ENCODE assay signal across 15 mouse cellular contexts in the genomic region with DNA sequence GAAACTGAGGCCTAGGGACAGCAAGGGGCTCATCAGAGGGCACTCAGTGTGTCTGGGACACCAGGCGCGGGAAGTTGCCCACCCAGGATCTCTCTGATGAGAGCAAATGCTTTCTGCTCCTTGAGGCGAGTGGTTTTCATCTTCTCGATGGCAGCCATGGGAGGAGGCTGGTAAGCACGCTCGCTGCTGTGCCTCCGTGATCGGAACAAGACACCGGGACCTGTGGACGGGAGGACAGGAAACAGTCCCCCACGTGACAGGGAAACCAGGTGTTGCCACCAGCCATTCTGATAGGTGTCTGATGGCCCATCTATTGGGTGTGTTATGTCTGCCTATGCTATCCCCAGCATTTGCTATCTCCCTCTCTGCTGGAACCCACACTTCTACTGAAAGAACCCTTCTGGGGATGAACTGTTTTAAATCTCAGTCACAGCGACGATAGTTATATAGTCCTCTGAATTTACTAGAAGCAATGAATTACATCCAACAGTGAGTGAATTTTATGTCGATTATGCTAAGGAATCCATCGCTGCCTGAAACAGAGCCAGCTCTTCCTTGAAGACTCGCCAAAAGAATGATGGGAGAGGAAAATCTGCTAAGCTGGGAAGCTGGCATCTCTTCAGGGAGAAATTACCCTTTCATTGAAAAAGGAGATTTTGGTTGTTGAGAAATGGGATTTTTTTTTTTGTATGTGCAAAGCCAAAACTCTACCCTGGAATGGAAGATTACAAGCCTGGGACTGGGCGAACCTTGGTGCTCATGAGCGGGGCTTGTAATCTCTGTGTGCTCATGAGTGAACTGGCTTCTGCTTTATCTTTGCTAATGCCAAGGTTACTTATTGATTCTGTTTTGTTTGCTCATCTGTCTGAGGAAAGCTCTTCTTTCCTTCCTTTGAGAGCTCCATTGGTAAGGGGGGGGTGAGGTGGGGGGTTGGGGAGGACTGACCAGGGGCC. TPM values are rescaled to one million over a fixed set of nuclear protein-coding genes. Genes with fewer than 3 reads are reported as not detected.
A peak's percentile ranks its signal among the peaks of the same experiment; 100 is the strongest.
DNase-seq lines count a peak whose midpoint lies in the region; ATAC-seq and TF ChIP-seq lines count a peak whose summit lies in the region.
"Had no signal": no experiment of that assay in that cellular context is flagged by ENCODE, and none has a peak within 500 bp of the region (broad histone marks: within the 10 kb centered on the region; RNA-seq: fewer than 3 reads in every experiment).

No protein-coding gene starts in this region.

- peaks cover 19% of the 10 kb centered on the region for H3K27me3 ChIP-seq in midbrain, embryonic 10.5 days (ENCODE audit: low read depth, poor library complexity, severe bottlenecking)
- no peaks in the 10 kb centered on the region for H3K27me3 ChIP-seq in midbrain, embryonic 15.5 days (replicated peaks)
- H3K27me3 ChIP-seq: embryonic facial prominence, embryonic 15.5 days; intestine, embryonic 15.5 days had no signal

- 87% methylated on average over 18 of the region's 18 CpGs for WGBS in midbrain, embryonic 10.5 days
- 86% methylated on average over 18 of the region's 18 CpGs for WGBS in midbrain, embryonic 15.5 days
- 77% methylated on average over 18 of the region's 18 CpGs for WGBS in lung, adult 2 months

- H3K4me1 ChIP-seq in midbrain, embryonic 10.5 days, result peaks cover 11% of the 10 kb centered on the region
- no peaks in the 10 kb centered on the region for H3K4me1 ChIP-seq in midbrain, embryonic 15.5 days
- H3K4me1 ChIP-seq in lung, adult 2 months (ENCODE audit: control insufficient read depth, insufficient read depth, low read length), result no peaks in the 10 kb centered on the region
- H3K4me1 ChIP-seq: embryonic facial prominence, embryonic 15.5 days had no signal

- no peak for ATAC-seq in midbrain, embryonic 15.5 days (replicated peaks)

- H3K36me3 ChIP-seq in midbrain, embryonic 10.5 days, result no peaks in the 10 kb centered on the region
- H3K36me3 ChIP-seq in midbrain, embryonic 15.5 days (replicated peaks), result no peaks in the 10 kb centered on the region
- H3K36me3 ChIP-seq: embryonic facial prominence, embryonic 15.5 days; intestine, embryonic 15.5 days had no signal

- H3K27ac ChIP-seq in midbrain, embryonic 10.5 days (replicated peaks), result peak overlapping the region; percentile 13; the same call in 1 of the 2 replicates
- H3K27ac ChIP-seq in midbrain, embryonic 15.5 days, result no peak overlapping the region
- H3K27ac ChIP-seq: embryonic facial prominence, embryonic 15.5 days; intestine, embryonic 15.5 days had no signal

- peak; percentile 35 to 43 for DNase-seq in adrenal gland, postnatal 36 days
- DNase-seq in adrenal gland, adult 8-10 months, result no peak
- DNase-seq in midbrain, embryonic 10.5 days (ENCODE audit: low spot score), result no peak
- DNase-seq in layer of hippocampus, adult 9-11 months, result peak; percentile 19
- DNase-seq in telencephalon, adult 2 months (ENCODE audit: low read depth, low spot score), result peak; percentile 59
- DNase-seq in spleen, postnatal 14 days (ENCODE audit: low spot score in 2 of 2), result no peak
- no peak for DNase-seq in lung, adult 2 months
- DNase-seq: adrenal gland, postnatal 25 days; cerebellum, adult 8-10 months; gastrocnemius, postnatal 14 days; heart, postnatal 10 days; kidney, postnatal 36 days had no signal

- no peak overlapping the region for H3K9ac ChIP-seq in midbrain, embryonic 15.5 days
- H3K9ac ChIP-seq: embryonic facial prominence, embryonic 15.5 days; intestine, embryonic 15.5 days had no signal

- no peak overlapping the region for H3K4me2 ChIP-seq in midbrain, embryonic 15.5 days
- H3K4me2 ChIP-seq: embryonic facial prominence, embryonic 15.5 days; intestine, embryonic 15.5 days had no signal

- no peak overlapping the region for H3K4me3 ChIP-seq in midbrain, embryonic 10.5 days
- no peak overlapping the region for H3K4me3 ChIP-seq in midbrain, embryonic 15.5 days
- no peak overlapping the region for H3K4me3 ChIP-seq in lung, adult 2 months (replicated peaks; ENCODE audit: extremely low read depth, low read depth, low read length)
- H3K4me3 ChIP-seq: embryonic facial prominence, embryonic 15.5 days; intestine, embryonic 15.5 days had no signal

- no peak for TF ChIP-seq POLR2A in lung, adult 2 months (IDR thresholded peaks at IDR 0.05; ENCODE audit: borderline replicate concordance, extremely low read depth, low read depth, low read length)

- no peak for TF ChIP-seq CTCF in lung, adult 2 months (IDR thresholded peaks at IDR 0.05; ENCODE audit: insufficient read depth, low read length)

- no peaks in the 10 kb centered on the region for H3K9me3 ChIP-seq in midbrain, embryonic 10.5 days (replicated peaks)
- no peaks in the 10 kb centered on the region for H3K9me3 ChIP-seq in midbrain, embryonic 15.5 days
- H3K9me3 ChIP-seq: embryonic facial prominence, embryonic 15.5 days; intestine, embryonic 15.5 days had no signal

RNA-seq across cellular contexts. Expression of a gene that starts 26.3 kb away (rescaled TPM):
- 100 to 1,000 TPM; 125 to 176 TPM for total RNA-seq in adrenal gland, postnatal 36 days (2021)
- total RNA-seq in adrenal gland, adult 8-10 months (2022), result 100 to 1,000 TPM; 142 to 228 (median 186) TPM
- polyA plus RNA-seq in midbrain, embryonic 10.5 days (2016; fragmentation: Nextera tagmentation; extraction: Ambion mirVana), result 171 and 194 TPM in 2 replicates
- polyA plus RNA-seq in midbrain, embryonic 15.5 days (2015; fragmentation: Nextera tagmentation; extraction: Ambion mirVana), result 66.3 and 76.9 TPM in 2 replicates
- 10.2 and 14.7 TPM in 2 replicates for polyA plus RNA-seq in lung, adult 2 months (2012; rRNA removed)

RNA-seq across cellular contexts. Expression of a gene that starts 40.8 kb away (rescaled TPM):
- total RNA-seq in adrenal gland, postnatal 36 days (2021), result 1 to 10 TPM; 1.2 to 2.7 TPM
- 1 to 10 TPM; 1.8 to 2.4 (median 2.1) TPM for total RNA-seq in adrenal gland, adult 8-10 months (2022)
- polyA plus RNA-seq in midbrain, embryonic 10.5 days (2016; fragmentation: Nextera tagmentation; extraction: Ambion mirVana), result 2.8 and 3.6 TPM in 2 replicates
- 8.8 and 9.1 TPM in 2 replicates for polyA plus RNA-seq in midbrain, embryonic 15.5 days (2015; fragmentation: Nextera tagmentation; extraction: Ambion mirVana)
- 1.2 and 1.5 TPM in 2 replicates for polyA plus RNA-seq in lung, adult 2 months (2012; rRNA removed)

Comparison
In these comparisons a context has a peak if more than half of its experiments do, and no peak if none do; other contexts are left out.
1. DNase-seq: peak in adrenal gland, postnatal 36 days (2 of 2), layer of hippocampus, adult 9-11 months (single experiment) and telencephalon, adult 2 months (single experiment); none in adrenal gland, adult 8-10 months (single experiment), midbrain, embryonic 10.5 days (single experiment), spleen, postnatal 14 days (0 of 2) and lung, adult 2 months (single experiment).